Mouse (Mus musculus) liver, postnatal 0 days (tissue): Measurements from ENCODE around the gene a.
"Not testable (repeated sequence)": the region's sequence is repeated elsewhere in the genome, so short reads cannot be mapped to it uniquely, and the experiment has no call there.

Experiments
- CTCF ChIP-seq: sonication (generic); IDR thresholded peaks from 2 replicates; pipeline ENCODE4 v1.5.1; 2016; ENCODE audit warnings: antibody characterized with exemption, low read depth
- EP300 ChIP-seq: IDR thresholded peaks from 2 replicates; pipeline ENCODE4 v1.6.1; 2016; ENCODE audit warnings: antibody characterized with exemption, low read depth, mild to moderate bottlenecking

- not testable (repeated sequence) for TF ChIP-seq CTCF, EP300
These were observed 130.9 kb downstream of the a start for GRCm38 (mm10) chr2:154922134-154922533.
